Mouse (Mus musculus): ENCODE measurements around the gene Gm20604. TPM values are rescaled to one million over a fixed set of nuclear protein-coding genes. Genes with fewer than 3 reads are reported as not detected.

Gene Gm20604
- 1 to 10 TPM; 6.2 to 6.3 TPM for total RNA-seq (2021)
- long read RNA-seq, experiment 1, transcript Gm20604-201 (2 exons, 2,795 nt): major isoform, 8 of 8 reads
- long read RNA-seq, experiment 1, partial matches to known transcripts: 0 of 8 reads
- long read RNA-seq, experiment 1, other reads (novel, unspliced or antisense): 0 of 8 reads
- long read RNA-seq, experiment 2, transcript Gm20604-201 (2 exons, 2,795 nt): major isoform, 14 of 19 reads
- long read RNA-seq, experiment 2, partial matches to known transcripts: 3 of 19 reads
- long read RNA-seq, experiment 2, other reads (novel, unspliced or antisense): 2 of 19 reads

DNA sequence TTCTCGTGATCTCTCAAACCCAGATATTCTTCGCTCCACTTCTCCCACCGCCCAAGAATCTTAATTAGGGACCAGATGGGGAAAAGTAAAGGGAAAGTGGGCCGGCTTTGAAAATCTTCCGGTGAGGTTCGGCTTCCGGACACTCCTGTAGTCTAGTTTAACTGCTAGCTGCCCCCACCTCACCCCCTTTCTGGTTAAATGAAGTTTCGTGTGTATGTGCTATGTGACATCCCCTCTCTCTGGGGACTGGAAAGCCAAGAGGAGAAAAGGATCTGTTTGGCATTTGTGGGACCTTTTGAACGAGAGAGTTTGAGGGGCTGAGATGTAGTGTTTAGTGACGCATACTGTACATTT is at the start of gene Gm20604:
Gm20604 (minus strand) TSS at position 270 of the 354 bp plus-strand sequence.
- no peak for DNase-seq (ENCODE audit: low spot score in 2 of 2)

GRCm38 (mm10) chr12:102799528-102799927 is 41.1 kb upstream of the Gm20604 start:
- DNase-seq (ENCODE audit: low spot score in 2 of 2): no peak

DNA sequence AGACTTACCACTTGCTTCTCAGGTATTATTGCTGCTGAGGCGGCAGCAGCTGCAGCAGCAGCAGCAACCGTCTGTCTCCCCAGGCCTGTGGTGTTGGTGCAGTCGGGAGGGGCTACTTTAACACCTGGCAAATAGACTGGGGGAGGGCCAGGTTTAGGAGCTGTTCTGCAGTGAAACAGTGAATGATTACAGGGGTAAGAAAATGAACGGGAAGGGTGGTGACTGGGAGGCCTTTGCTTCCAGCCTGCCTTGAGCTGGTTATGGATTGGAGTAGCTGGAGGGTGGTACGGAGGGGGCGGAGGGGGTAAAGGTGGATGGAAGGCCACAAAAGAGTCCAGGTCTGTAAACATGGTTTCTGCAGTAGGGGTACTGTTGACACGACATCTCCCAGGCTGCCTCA is 29.5 kb upstream of the Gm20604 start:
- no peak for DNase-seq (ENCODE audit: low spot score in 2 of 2)

DNA sequence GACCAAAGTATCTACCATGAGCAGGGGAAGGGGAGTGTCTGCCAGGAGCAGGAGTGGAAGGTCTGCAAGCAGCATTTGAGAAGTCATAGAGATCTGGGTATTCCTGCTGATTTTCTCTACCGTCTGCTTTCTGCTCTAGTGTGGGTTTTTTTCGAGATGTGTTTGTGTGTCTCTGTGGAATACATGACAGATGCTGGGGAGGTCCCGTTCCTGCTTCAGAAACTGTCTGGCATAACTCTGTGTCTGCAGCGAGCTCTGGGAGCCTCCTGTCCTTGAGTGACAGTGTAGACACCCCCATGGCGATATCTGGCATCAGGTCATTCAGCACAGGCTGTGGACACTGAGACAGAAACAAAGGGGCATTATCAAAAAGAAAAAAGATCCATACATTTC is 27.1 kb upstream of the Gm20604 start:
- DNase-seq (ENCODE audit: low spot score in 2 of 2): no peak

- DNase-seq (ENCODE audit: low spot score in 2 of 2): no peak
Measured at GRCm38 (mm10) chr12:102784899-102785592, 26.6 kb upstream of the Gm20604 start.

- no peak for DNase-seq (ENCODE audit: low spot score in 2 of 2)
Measured at GRCm38 (mm10) chr12:102782841-102783240, 24.4 kb upstream of the Gm20604 start.

DNA sequence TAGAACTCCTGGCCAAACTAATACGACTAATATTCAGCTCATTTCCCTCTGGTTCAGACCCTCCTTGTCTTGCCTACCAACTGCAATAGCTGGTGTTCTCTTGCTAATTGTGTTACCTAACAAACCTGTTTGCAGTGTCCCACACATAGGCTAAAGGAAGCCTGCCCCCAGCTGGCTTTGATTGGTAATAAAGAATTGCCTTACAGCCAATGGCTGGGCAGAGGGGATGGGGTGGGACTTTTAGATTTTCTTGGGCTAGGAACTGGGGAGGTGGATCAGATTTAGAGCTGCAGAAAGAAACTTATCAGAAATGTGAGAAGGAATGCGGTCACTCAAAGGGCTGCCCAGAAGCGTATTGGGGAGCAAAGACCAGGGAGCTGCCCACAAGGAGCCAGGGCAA is 21.0 kb upstream of the Gm20604 start:
- no peak for DNase-seq (ENCODE audit: low spot score in 2 of 2)

GRCm38 (mm10) chr12:102778151-102778550 is 19.7 kb upstream of the Gm20604 start:
- no peak for DNase-seq (ENCODE audit: low spot score in 2 of 2)

DNA sequence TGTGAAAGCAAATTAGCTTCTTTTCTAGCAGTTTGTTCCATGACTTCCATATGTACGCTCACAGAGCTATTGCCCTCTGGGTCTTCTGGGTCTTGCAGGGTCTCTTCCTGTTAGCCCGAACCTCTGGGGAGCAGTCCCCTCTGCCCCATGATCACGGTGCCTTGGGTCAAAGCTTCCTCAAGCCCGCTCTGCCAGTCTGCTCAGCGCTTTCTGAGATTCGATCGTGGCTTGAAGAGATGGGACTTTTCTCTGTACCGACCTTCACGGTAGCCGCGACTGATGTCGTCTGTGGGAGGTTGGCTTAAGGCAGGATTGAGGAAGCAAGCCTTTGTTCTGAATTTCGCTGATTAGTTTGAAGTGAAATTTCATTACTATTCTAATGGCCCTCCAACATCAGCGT is 17.6 kb upstream of the Gm20604 start:
- no peak for DNase-seq (ENCODE audit: low spot score in 2 of 2)

DNA sequence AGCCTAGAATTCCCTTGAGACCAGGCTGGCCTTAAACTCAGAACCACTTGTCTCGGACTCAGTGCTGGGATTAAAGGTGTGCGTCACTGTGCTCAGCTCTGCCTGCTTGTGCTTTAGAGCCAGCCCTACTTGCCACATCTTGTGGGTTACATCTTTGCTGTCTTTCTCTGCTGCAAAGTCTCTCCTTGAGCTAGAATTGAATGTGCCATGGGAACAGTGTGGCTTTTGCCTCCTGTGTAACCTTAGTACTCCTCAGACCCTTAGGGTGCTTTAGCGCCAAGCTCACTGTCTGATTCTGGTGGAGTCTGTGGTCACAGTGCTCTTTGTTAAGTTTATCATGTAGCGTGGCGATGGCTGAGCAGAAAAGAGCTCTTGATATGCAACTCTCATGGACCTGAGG is 14.2 kb upstream of the Gm20604 start:
- DNase-seq (ENCODE audit: low spot score in 2 of 2): no peak

DNA sequence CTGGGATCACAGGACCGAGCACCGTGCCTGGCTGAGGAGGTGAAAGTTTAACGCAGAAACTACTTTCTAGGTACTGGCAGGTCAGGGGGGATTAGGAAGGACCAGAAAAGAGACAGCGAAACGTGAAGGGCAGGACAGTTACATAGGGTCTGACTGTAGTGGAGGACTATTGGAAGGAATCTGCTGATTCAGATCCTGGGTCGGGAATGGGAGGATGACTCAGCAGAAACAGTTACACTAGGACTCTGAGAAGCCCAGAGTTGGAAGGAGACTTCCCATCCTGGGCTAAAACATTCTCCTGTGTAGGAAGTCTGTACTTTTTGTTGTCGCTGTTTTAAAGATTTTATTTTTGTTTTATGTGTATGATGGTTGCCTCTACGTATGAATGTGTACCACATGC is 13.1 kb upstream of the Gm20604 start:
- DNase-seq (ENCODE audit: low spot score in 2 of 2): no peak

GRCm38 (mm10) chr12:102769000-102769399 is 10.5 kb upstream of the Gm20604 start:
- DNase-seq (ENCODE audit: low spot score in 2 of 2): no peak

- DNase-seq (ENCODE audit: low spot score in 2 of 2): no peak
Measured at GRCm38 (mm10) chr12:102763696-102764095, 5.2 kb upstream of the Gm20604 start.

DNA sequence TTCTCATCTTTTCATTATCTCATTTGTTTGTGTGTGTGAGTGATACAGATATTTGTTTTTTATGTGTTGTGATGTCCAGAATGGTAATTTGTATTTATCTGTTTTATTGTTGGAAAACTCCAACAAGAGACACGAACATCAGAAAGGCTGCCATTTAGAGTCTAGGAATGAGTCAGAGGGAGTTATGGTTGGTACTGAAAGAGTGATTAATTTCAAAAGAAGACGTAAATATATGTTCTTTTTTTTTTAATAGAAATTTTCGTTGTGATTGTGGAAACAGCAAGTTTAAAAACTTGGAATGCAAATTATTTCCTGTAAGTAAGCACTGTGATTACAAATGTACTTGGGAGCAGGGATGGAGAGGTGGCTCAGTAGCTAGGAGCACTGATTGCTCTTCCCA is 3.2 kb upstream of the Gm20604 start:
- DNase-seq (ENCODE audit: low spot score in 2 of 2): no peak

DNA sequence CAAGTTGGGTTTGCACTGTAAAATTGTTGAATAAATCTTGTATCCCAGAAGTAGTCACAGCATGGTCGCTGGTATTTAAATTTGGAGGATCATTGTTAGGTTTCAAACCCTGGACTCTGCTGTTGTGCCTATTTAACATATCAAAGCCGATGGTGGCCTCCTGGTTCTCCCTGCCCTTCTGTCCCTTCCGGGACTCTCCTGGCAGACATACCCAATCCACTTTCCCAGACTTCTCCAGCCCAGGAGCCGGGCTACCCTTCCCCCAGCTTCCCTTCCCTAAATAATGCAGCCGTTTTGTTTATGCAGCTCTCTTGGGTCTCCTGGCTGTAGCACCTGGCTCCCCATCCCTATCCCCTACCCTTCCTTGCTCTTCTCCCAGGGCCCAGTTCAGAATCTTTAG is 464 bp upstream of the Gm20604 start:
- DNase-seq (ENCODE audit: low spot score in 2 of 2): no peak

- DNase-seq (ENCODE audit: low spot score in 2 of 2): peak; percentile 90 to 92
Measured at GRCm38 (mm10) chr12:102757689-102758402, 626 bp downstream of the Gm20604 start, which contains the start of the genes Gm28051, Gon7 and Ubr7. Gene Gm28051 (minus strand): TSS chr12:102757765. Gene Gon7 (minus strand): TSS chr12:102757803. Gene Ubr7 (plus strand): TSS chr12:102757967.

DNA sequence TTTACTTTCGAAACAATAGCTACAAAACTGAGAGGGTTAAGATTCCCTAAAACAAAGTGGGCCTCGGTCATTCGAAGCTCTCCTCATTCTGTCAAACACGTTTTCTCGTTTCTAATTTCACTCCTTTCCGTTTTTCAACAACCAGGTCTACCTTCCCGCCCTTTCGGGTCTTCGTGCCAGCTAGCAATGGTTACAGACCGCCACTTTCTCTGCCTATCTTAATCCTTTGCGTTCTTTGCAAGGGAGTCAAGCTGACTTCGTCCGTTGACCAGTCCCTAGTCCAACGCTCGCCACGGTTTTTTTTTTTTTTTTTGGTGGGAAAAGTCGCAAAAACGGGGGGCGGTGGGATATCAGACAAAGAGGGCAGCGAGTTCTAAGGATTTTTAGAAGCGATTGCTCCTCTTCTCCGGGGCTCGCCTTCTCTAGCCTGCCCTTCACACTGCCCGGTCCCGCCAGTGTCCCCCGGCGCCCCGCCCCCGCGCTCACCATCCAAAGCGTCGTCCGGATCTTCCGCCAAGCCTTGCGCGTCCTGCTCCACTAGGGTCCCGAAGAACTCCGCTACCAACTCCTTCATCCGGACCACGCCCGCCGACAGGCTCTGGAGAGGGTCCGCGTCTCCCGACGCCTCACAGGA is 1.3 kb downstream of the Gm20604 start:
- peak in 1 of 2 experiments; percentile 84 for DNase-seq (ENCODE audit: low spot score in 2 of 2)

DNA sequence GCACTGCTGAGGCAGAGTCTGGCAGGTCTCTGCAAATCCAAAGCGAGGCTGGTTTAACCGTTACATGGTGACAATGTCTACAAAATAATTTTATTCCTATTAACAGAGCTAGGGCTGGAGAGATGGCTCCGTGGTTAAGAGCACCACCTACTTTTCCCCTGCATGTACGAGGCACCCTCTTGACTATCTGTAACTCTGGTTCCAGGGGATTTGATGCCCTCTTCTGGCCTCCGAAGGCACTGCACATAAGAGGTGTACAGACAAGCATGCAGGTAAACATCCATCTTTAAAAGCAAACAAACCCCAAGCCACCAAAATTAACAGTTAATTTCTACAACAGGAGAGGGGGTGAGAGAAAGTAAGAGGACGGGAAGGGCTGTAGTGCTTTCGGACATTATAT is 2.2 kb downstream of the Gm20604 start:
- DNase-seq (ENCODE audit: low spot score in 2 of 2): no peak

GRCm38 (mm10) chr12:102748256-102748655 is 10.2 kb downstream of the Gm20604 start:
- DNase-seq (ENCODE audit: low spot score in 2 of 2): no peak

DNA sequence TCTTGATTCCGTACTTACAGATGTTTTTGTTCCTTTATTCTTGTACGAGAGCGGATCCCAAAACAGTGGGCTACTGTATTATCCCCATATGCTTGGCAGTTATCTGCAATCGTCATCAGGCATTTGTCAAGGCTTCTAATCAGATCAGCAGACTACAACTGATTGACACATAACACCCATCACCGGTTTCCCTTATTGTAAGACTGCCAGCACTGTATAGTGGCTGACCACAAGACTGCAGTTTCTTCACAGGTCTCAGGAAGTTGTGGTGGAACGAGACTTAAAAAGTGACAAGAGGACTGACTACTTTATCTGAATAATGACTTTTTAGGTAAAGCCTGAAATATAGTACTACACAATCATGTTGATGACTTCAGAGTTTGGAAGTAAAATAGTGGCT is 13.6 kb downstream of the Gm20604 start:
- no peak for DNase-seq (ENCODE audit: low spot score in 2 of 2)
